Mouse (Mus musculus): Measurements from ENCODE around the gene Ccdc85a. TPM values are rescaled to one million over a fixed set of nuclear protein-coding genes. Genes with fewer than 3 reads are reported as not detected.
"Not testable (repeated sequence)": the region's sequence is repeated elsewhere in the genome, so short reads cannot be mapped to it uniquely, and the experiment has no call there.

Gene Ccdc85a
- polyA plus RNA-seq, 1 experiment = 0.76 TPM

DNA sequence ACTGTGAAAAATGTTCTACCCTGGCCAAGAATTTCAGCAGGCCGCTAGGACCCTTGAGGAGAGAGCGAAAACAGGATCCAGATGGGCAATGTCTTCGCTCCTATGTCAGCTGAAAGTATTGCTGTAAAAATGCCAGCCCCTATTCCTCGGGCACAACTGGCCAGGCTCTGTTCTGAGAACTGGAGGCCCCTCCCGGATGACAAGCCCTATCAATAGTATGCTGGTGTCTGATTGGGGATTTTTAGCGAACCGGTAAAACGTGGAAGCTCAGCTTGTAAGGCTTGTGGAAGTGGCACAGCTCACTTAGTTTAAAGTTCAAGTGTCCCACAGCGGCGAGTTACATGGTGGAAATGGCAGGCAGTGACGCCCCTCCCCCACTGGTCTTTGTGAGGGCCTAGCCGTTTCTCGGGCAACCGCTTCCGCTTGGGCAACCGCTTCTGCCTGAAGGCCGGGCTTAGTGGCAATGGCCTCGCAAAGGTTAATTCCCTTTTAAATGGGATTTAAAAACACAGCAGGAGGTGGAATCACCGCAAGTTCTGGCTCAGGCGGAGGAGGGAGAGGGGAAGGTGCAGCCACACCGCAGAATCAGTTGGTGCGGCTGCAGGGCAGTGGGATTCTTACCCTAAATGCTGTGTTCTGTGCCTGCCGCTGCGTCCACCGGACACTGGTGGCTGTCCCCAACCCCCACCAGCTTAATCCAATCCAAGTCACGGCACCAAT lies 218.8 kb downstream of the Ccdc85a start:
- TF ChIP-seq CTCF (IDR thresholded peaks at IDR 0.05; ENCODE audit: borderline replicate concordance, insufficient read depth, low read length) (no peak), POLR2A (IDR thresholded peaks at IDR 0.05; ENCODE audit: low read depth, low read length) (no peak)
- Histone ChIP-seq H3K27ac (ENCODE audit: insufficient read depth, low read length) (no peak overlapping the region), H3K4me1 (ENCODE audit: control insufficient read depth, insufficient read depth, low read length) (no peaks in the 10 kb centered on the region), H3K4me3 (ENCODE audit: insufficient read depth, low read length) (no peak overlapping the region)

DNA sequence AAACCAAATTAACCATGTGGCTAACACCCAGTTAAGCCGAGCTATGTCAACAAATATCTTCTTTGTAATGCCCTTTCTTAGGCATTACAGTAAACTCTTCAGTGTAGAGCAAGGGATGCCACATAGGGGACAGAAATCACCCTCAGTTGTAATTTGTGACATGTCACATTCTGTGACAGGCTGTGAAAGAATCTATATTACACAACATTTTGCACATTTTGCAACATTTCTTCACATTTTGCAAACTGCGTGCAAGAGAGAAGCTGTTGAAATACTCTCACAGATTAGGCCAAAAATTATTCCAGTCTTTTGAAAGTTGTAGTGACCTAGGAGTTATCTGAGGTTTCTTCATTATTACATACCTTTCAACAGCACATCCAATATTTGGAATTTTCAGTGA lies 240.7 kb downstream of the Ccdc85a start:
- H3K27ac ChIP-seq (ENCODE audit: insufficient read depth, low read length) = no peak overlapping the region
- no peaks in the 10 kb centered on the region for H3K4me1 ChIP-seq (ENCODE audit: control insufficient read depth, insufficient read depth, low read length)

DNA sequence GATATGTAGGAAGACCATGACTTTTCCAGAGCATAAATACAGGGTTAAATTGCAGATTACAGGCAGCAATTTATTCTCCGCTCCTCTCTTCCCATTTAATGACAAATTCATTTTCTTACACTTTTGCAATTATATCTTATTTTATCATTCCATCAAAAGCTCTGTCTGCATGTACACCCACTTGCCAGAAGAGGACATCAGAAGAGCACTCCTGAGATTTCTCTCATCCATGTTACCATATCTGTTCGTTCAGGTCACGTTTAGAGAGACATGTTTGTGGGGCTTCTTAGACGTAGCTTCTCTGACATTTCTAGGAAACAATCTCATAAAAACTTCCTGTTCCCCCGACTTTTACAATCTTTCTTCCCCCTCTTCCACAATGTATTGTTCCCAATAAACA lies 242.2 kb downstream of the Ccdc85a start:
- H3K4me3 ChIP-seq (ENCODE audit: insufficient read depth, low read length) = no peak overlapping the region
- TF ChIP-seq POLR2A (IDR thresholded peaks at IDR 0.05; ENCODE audit: low read depth, low read length) (no peak), CTCF (IDR thresholded peaks at IDR 0.05; ENCODE audit: borderline replicate concordance, insufficient read depth, low read length) (no peak)

More for the DNA sequence above, 240.7 kb downstream of the Ccdc85a start:
- no peak for TF ChIP-seq POLR2A (IDR thresholded peaks at IDR 0.05; ENCODE audit: low read depth, low read length)
- no peak for TF ChIP-seq CTCF (IDR thresholded peaks at IDR 0.05; ENCODE audit: borderline replicate concordance, insufficient read depth, low read length)
- no peak overlapping the region for H3K4me3 ChIP-seq (ENCODE audit: insufficient read depth, low read length)

DNA sequence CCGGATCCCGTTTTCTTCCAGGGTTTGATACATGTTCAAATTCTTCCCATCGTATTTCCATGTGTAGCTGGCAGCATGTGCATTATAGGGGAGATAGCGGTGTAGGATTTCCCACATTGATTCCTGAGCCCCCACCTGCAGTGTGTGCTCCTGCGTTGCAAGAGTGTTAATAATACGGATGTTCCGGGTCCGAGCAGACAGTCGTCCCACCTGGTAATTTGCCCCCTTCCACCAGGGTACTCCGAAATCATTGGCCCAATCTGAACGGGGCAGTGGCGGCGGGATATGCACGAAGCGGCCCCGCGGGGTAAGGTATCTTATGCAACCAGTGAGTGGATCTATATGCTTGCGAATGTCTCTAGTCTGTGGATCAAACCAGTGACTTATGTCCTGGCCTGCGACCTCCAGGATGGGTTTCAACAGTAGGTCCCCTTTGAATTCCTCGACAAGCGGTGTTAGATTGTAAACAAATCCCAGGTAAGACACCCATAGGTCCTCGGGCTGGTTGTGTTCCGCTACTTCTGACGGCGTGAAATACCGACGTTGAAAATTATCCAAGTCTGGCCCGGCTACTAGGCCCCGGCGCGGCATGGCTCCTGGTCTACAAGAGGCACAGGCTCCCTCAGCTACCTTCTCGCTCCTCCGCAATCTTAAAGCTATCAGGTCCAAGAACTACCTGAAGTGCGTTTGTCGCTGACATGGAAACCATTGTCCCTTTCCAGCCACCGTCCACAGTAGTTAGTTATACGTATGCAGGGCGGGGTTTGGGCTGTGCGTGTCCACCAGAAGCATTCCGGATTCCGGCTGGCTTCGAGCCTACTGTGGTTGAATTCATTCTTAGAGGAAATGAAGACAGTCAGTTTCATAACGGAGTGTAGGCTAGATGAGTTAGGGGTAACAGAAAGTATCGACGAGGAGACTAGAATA lies 244.6 kb downstream of the Ccdc85a start, which contains the start of gene Gm6685:
Gene Gm6685 (minus strand): TSS at position 644 of the 927 bp plus-strand sequence.
- H3K4me3 ChIP-seq (ENCODE audit: insufficient read depth, low read length); H3K4me1 ChIP-seq (ENCODE audit: control insufficient read depth, insufficient read depth, low read length); H3K27ac ChIP-seq (ENCODE audit: insufficient read depth, low read length): not testable (repeated sequence)

More for the DNA sequence above, 242.2 kb downstream of the Ccdc85a start:
- no peak overlapping the region for H3K27ac ChIP-seq (ENCODE audit: insufficient read depth, low read length)
- no peaks in the 10 kb centered on the region for H3K4me1 ChIP-seq (ENCODE audit: control insufficient read depth, insufficient read depth, low read length)

Other genes starting within 250 kb of the Ccdc85a start
- not detected in 2 replicates for gene Gm6685, start 244.5 kb downstream of the Ccdc85a start, polyA plus RNA-seq (2011; ENCODE audit: insufficient read length, low read depth, missing spikeins)

Measured in embryonic fibroblast, embryonic 13.5 days (primary cell).